Mouse (Mus musculus): Measurements from ENCODE around the gene Tprgl. TPM values are rescaled to one million over a fixed set of nuclear protein-coding genes. Genes with fewer than 3 reads are reported as not detected.

The Tprgl gene
- 73.6 TPM for polyA plus RNA-seq (2014; fragmentation: Illumina TruSeq; extraction: RNeasy Lipid Tissue Mini Kit (QIAGEN cat#74804))

GRCm38 (mm10) chr4:154160538-154161390 is at the start of gene Tprgl:
TSS of gene Tprgl (minus strand) at chr4:154160666.

GRCm38 (mm10) chr4:154170506-154171150 is 10.2 kb upstream of the Tprgl start, which contains the start of gene Megf6:
TSS of gene Megf6 (plus strand) at chr4:154170730.

GRCm38 (mm10) chr4:154142211-154143040 is 18.0 kb downstream of the Tprgl start, which contains the start of gene Wrap73:
TSS of gene Wrap73 (plus strand) at chr4:154142372.

GRCm38 (mm10) chr4:154140182-154140212 is 20.5 kb downstream of the Tprgl start, which contains the start of gene Trp73:
TSS of gene Trp73 (minus strand) at chr4:154140208.

Other genes starting within 250 kb of the Tprgl start
- 16.6 TPM for gene A430005L14Rik, start 203.4 kb downstream of the Tprgl start, polyA plus RNA-seq (2014; fragmentation: Illumina TruSeq; extraction: RNeasy Lipid Tissue Mini Kit (QIAGEN cat#74804))
- 2.5 TPM for gene Dffb, start 185.5 kb downstream of the Tprgl start, polyA plus RNA-seq (2014; fragmentation: Illumina TruSeq; extraction: RNeasy Lipid Tissue Mini Kit (QIAGEN cat#74804))
- 15.9 TPM for gene Cep104, start 185.5 kb downstream of the Tprgl start, polyA plus RNA-seq (2014; fragmentation: Illumina TruSeq; extraction: RNeasy Lipid Tissue Mini Kit (QIAGEN cat#74804))
- 24.9 TPM for gene Lrrc47, start 148.9 kb downstream of the Tprgl start, polyA plus RNA-seq (2014; fragmentation: Illumina TruSeq; extraction: RNeasy Lipid Tissue Mini Kit (QIAGEN cat#74804))
- gene Smim1, start 134.4 kb downstream of the Tprgl start, polyA plus RNA-seq (2014; fragmentation: Illumina TruSeq; extraction: RNeasy Lipid Tissue Mini Kit (QIAGEN cat#74804)), result 0.40 TPM
- not detected for gene Ccdc27, start 118.0 kb downstream of the Tprgl start, polyA plus RNA-seq (2014; fragmentation: Illumina TruSeq; extraction: RNeasy Lipid Tissue Mini Kit (QIAGEN cat#74804))
- 0.14 TPM for gene Trp73, start 20.5 kb downstream of the Tprgl start, polyA plus RNA-seq (2014; fragmentation: Illumina TruSeq; extraction: RNeasy Lipid Tissue Mini Kit (QIAGEN cat#74804))
- gene Wrap73, start 18.3 kb downstream of the Tprgl start, polyA plus RNA-seq (2014; fragmentation: Illumina TruSeq; extraction: RNeasy Lipid Tissue Mini Kit (QIAGEN cat#74804)), result 0.37 TPM
- 0.26 TPM for gene Megf6, start 10.1 kb upstream of the Tprgl start, polyA plus RNA-seq (2014; fragmentation: Illumina TruSeq; extraction: RNeasy Lipid Tissue Mini Kit (QIAGEN cat#74804))
- not detected for gene Arhgef16, start 141.0 kb upstream of the Tprgl start, polyA plus RNA-seq (2014; fragmentation: Illumina TruSeq; extraction: RNeasy Lipid Tissue Mini Kit (QIAGEN cat#74804))
- gene B230104I21Rik, start 175.5 kb upstream of the Tprgl start, polyA plus RNA-seq (2014; fragmentation: Illumina TruSeq; extraction: RNeasy Lipid Tissue Mini Kit (QIAGEN cat#74804)), result not detected